Mouse (Mus musculus) fibroblast of lung, adult 2 months (primary cell): ENCODE results near the gene Usp17le.
"Not testable (repeated sequence)": the region's sequence is repeated elsewhere in the genome, so short reads cannot be mapped to it uniquely, and the experiment has no call there.

Experiments used
- DNase-seq: peaks from one replicate; pipeline ENCODE4 v3.0.0-alpha.2; 2011; ENCODE audit warnings: low read depth

Gene Usp17le

GRCm38 (mm10) chr7:104777370-104777769 lies at the start of gene Usp17le:
Usp17le (minus strand) TSS chr7:104777470.
- DNase-seq = not testable (repeated sequence)

- DNase-seq = not testable (repeated sequence)
Observed at GRCm38 (mm10) chr7:104810335-104810734, 33.1 kb upstream of the Usp17le start.

GRCm38 (mm10) chr7:104790796-104791195 lies 13.5 kb upstream of the Usp17le start:
- no peak for DNase-seq
